Mouse (Mus musculus) midbrain, postnatal 0 days (tissue): ENCODE results near the gene St6gal1. TPM values are rescaled to one million over a fixed set of nuclear protein-coding genes. Genes with fewer than 3 reads are reported as not detected.
A peak's percentile ranks its signal among the peaks of the same experiment; 100 is the strongest.

Source experiments
- ATAC-seq: fragments of 200-750 bp; cut with Nextera tagmentation; 2 replicates; pipeline ENCODE4 v1.8.0; 2017; ENCODE audit warnings: moderate number of reproducible peaks, mild to moderate bottlenecking, moderate TSS enrichment, moderate library complexity; ENCODE audit not compliant: low FRiP score
- DNase-seq: peaks from one replicate; pipeline ENCODE4 v3.0.0-alpha.2; 2015; ENCODE audit warnings: low spot score
- H3K27ac ChIP-seq: fragments of 300-500 bp; sonication (generic); 2 replicates; pipeline ENCODE4 v1.5.1; 2014; ENCODE audit warnings: low read depth, mild to moderate bottlenecking, low read length, mixed read lengths
- H3K27me3 ChIP-seq: fragments of 300-500 bp; sonication (generic); 2 replicates; pipeline ENCODE4 v1.6.1; 2014; ENCODE audit warnings: low read length, control low read depth, mixed read lengths; ENCODE audit not compliant: insufficient read depth
- H3K36me3 ChIP-seq: fragments of 300-500 bp; sonication (generic); 2 replicates; pipeline ENCODE4 v1.6.1; 2014; ENCODE audit warnings: low read length, control low read depth, mixed read lengths; ENCODE audit not compliant: insufficient read depth
- H3K4me1 ChIP-seq: fragments of 300-500 bp; sonication (generic); 2 replicates; pipeline ENCODE4 v1.6.1; 2014; ENCODE audit warnings: mild to moderate bottlenecking, control low read depth, antibody characterized with exemption, low read length, mixed read lengths; ENCODE audit not compliant: insufficient read depth
- H3K4me2 ChIP-seq: fragments of 300-500 bp; sonication (generic); 2 replicates; pipeline ENCODE4 v1.6.1; 2014; ENCODE audit warnings: low read depth, mild to moderate bottlenecking, low read length, mixed read lengths; ENCODE audit not compliant: poor library complexity, severe bottlenecking
- H3K4me3 ChIP-seq: fragments of 300-500 bp; sonication (generic); 2 replicates; pipeline ENCODE4 v1.5.1; 2014; ENCODE audit warnings: low read depth, mild to moderate bottlenecking, low read length, moderate library complexity
- H3K9ac ChIP-seq: fragments of 300-500 bp; sonication (generic); replicated peaks from 2 replicates; pipeline ENCODE4 v1.6.1; 2014; ENCODE audit warnings: mild to moderate bottlenecking, low read length, moderate library complexity, mixed read lengths; ENCODE audit not compliant: poor library complexity, severe bottlenecking
- H3K9me3 ChIP-seq: fragments of 300-500 bp; sonication (generic); 2 replicates; pipeline ENCODE4 v1.6.1; 2016; ENCODE audit warnings: low read length, control low read depth
- CTCF ChIP-seq: IDR thresholded peaks from 2 replicates; pipeline ENCODE4 v1.5.1; 2016; ENCODE audit warnings: antibody characterized with exemption, mild to moderate bottlenecking
- WGBS: fragments of 180-500 bp; shearing (Covaris S2); extraction: QIAGEN DNeasy Blood & Tissue Kit; methylation state at CpG from one replicate; pipeline ENCODE4 v1.1.7; 2014; 5-methylcytosine and 5-hydroxymethylcytosine counted together
- polyA plus RNA-seq: library from polyadenylated mRNA; unstranded; fragments of >200 nt; fragmentation: Nextera tagmentation; extraction: Ambion mirVana; gene quantifications from 2 replicates; pipeline ENCODE4 v1.2.1, GENCODE M21; 2015
- total RNA-seq: library from RNA; depleted of rRNA; stranded (reverse); fragments of >200 nt; gene quantifications from 2 replicates; pipeline ENCODE4 v1.2.3, GENCODE M21; 2014

Gene St6gal1
- total and polyA plus RNA-seq, 2 experiments from 2014 or later, result 12.0 to 20.6 TPM

- Histone ChIP-seq H3K4me2 (no peak overlapping the region), H3K4me3 (no peak overlapping the region), H3K27me3 (no peaks in the 10 kb centered on the region), H3K27ac (no peak overlapping the region), H3K9me3 (no peaks in the 10 kb centered on the region), H3K9ac (no peak overlapping the region), H3K36me3 (no peaks in the 10 kb centered on the region), H3K4me1 (peaks cover 3% of the 10 kb centered on the region; the same call in 1 of the 2 replicates)
- no peak for TF ChIP-seq CTCF
- ATAC-seq (no peak), DNase-seq (peak; percentile 48)
- 85% methylated on average over 7 of the region's 7 CpGs for WGBS
These were observed 50.2 kb downstream of the St6gal1 start for GRCm38 (mm10) chr16:23274606-23275310.

GRCm38 (mm10) chr16:23275661-23276060 is 51.1 kb downstream of the St6gal1 start:
- Histone ChIP-seq H3K36me3 (no peaks in the 10 kb centered on the region), H3K9me3 (no peaks in the 10 kb centered on the region), H3K4me2 (no peak overlapping the region), H3K27ac (no peak overlapping the region), H3K27me3 (no peaks in the 10 kb centered on the region), H3K4me1 (no peaks in the 10 kb centered on the region), H3K9ac (no peak overlapping the region), H3K4me3 (no peak overlapping the region)
- no peak for TF ChIP-seq CTCF
- WGBS, result 87% methylated on average over 2 of the region's 2 CpGs
- DNase-seq (no peak), ATAC-seq (no peak)

GRCm38 (mm10) chr16:23279879-23280741 is 55.6 kb downstream of the St6gal1 start:
- TF ChIP-seq CTCF, result no peak
- ATAC-seq (no peak), DNase-seq (no peak)
- H3K4me2 ChIP-seq, result no peak overlapping the region
- no peak overlapping the region for H3K4me3 ChIP-seq
- 70% methylated on average over 9 of the region's 9 CpGs for WGBS
- no peaks in the 10 kb centered on the region for H3K9me3 ChIP-seq
- no peaks in the 10 kb centered on the region for H3K36me3 ChIP-seq
- H3K4me1 ChIP-seq, result no peaks in the 10 kb centered on the region
- no peak overlapping the region for H3K9ac ChIP-seq
- H3K27me3 ChIP-seq, result no peaks in the 10 kb centered on the region
- no peak overlapping the region for H3K27ac ChIP-seq

- Histone ChIP-seq H3K9ac (no peak overlapping the region), H3K9me3 (no peaks in the 10 kb centered on the region), H3K27ac (no peak overlapping the region), H3K4me2 (no peak overlapping the region), H3K4me3 (no peak overlapping the region), H3K27me3 (no peaks in the 10 kb centered on the region), H3K36me3 (no peaks in the 10 kb centered on the region), H3K4me1 (no peaks in the 10 kb centered on the region)
- TF ChIP-seq CTCF, result no peak
- ATAC-seq, result no peak
- DNase-seq, result no peak
- 67% methylated on average over 4 of the region's 4 CpGs for WGBS
These were observed 56.2 kb downstream of the St6gal1 start for GRCm38 (mm10) chr16:23280742-23281090.

GRCm38 (mm10) chr16:23282241-23282640 is 57.7 kb downstream of the St6gal1 start:
- TF ChIP-seq CTCF, result no peak

DNA sequence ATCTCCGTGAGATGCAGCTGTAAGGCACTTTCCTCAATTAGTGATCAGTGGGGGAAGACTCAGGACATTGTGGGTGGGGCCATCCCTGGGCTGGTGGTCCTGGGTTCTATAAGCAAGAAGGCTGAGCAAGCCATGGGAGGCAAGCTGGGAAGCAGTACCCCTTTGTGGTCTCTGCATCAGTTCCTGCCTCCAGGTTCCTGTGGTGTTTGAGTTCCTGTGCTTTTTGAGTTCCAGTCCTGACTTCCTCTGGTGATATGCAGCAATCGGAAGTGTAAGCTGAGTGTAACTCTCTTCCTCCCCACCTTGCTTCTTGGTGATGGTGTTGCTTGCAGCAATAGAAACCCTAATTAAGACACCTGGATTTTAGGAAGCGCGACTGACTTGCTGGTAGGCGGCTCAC is 58.4 kb downstream of the St6gal1 start:
- Histone ChIP-seq H3K4me3 (no peak overlapping the region), H3K36me3 (no peaks in the 10 kb centered on the region), H3K9me3 (no peaks in the 10 kb centered on the region), H3K4me2 (no peak overlapping the region), H3K27ac (no peak overlapping the region), H3K4me1 (no peaks in the 10 kb centered on the region), H3K9ac (no peak overlapping the region), H3K27me3 (no peaks in the 10 kb centered on the region)
- 89% methylated on average over 5 of the region's 5 CpGs for WGBS
- no peak for TF ChIP-seq CTCF
- ATAC-seq (no peak), DNase-seq (no peak)

More at GRCm38 (mm10) chr16:23282241-23282640, 57.7 kb downstream of the St6gal1 start:
- Histone ChIP-seq H3K27me3 (no peaks in the 10 kb centered on the region), H3K27ac (no peak overlapping the region), H3K4me3 (no peak overlapping the region), H3K4me1 (no peaks in the 10 kb centered on the region), H3K9ac (no peak overlapping the region), H3K4me2 (no peak overlapping the region), H3K9me3 (no peaks in the 10 kb centered on the region), H3K36me3 (no peaks in the 10 kb centered on the region)
- ATAC-seq (no peak), DNase-seq (no peak)
- WGBS, result 95% methylated on average over 5 of the region's 5 CpGs
